Mouse (Mus musculus) MEL (cell line): ENCODE data around the gene Sv2b. TPM values are rescaled to one million over a fixed set of nuclear protein-coding genes. Genes with fewer than 3 reads are reported as not detected.

Experiments used
- DNase-seq: peaks from one replicate; pipeline ENCODE4 v3.0.0; 2011; ENCODE audit warnings: low read depth, low spot score
- H3K27ac ChIP-seq: 2 replicates; pipeline ENCODE4 v1.5.1; 2012; ENCODE audit warnings: low read depth, mild to moderate bottlenecking, control low read depth, low read length, moderate library complexity; ENCODE audit not compliant: control insufficient read depth
- H3K27me3 ChIP-seq, 2 experiments: fragments of 150-350 bp in 1 of 2; sonication (generic) in 1 of 2; 2 replicates each; pipeline ENCODE4 v1.6.1; 2012; ENCODE audit warnings: low read length in 2 of 2, mild to moderate bottlenecking in 2 of 2, improper control_type of control experiment in 1 of 2, moderate library complexity in 1 of 2; ENCODE audit not compliant: insufficient read depth in 2 of 2, control insufficient read depth in 1 of 2
- H3K36me3 ChIP-seq, 2 experiments: 2 replicates each; pipeline ENCODE4 v1.6.1; 2012 to 2014; ENCODE audit warnings: low read length in 2 of 2, improper control_type of control experiment in 1 of 2, inconsistent platforms in 1 of 2, mild to moderate bottlenecking in 1 of 2; ENCODE audit not compliant: insufficient read depth in 2 of 2, control insufficient read depth in 1 of 2
- H3K4me1 ChIP-seq, 2 experiments: fragments of 150-350 bp in 1 of 2; sonication (generic) in 1 of 2; 2 replicates each; pipeline ENCODE4 v1.6.1; 2012; ENCODE audit warnings: low read length in 2 of 2, improper control_type of control experiment in 1 of 2, mild to moderate bottlenecking in 1 of 2; ENCODE audit not compliant: insufficient read depth in 2 of 2, control insufficient read depth in 1 of 2
- H3K4me3 ChIP-seq, 2 experiments: fragments of 150-350 bp in 1 of 2; sonication (generic) in 1 of 2; 2 replicates each; pipeline ENCODE4 v1.5.1; 2012; ENCODE audit warnings: low read depth in 2 of 2, low read length in 2 of 2, mild to moderate bottlenecking in 2 of 2, moderate library complexity in 2 of 2, control low read depth in 1 of 2, improper control_type of control experiment in 1 of 2; ENCODE audit not compliant: control insufficient read depth in 1 of 2, insufficient read depth in 1 of 2
- H3K79me2 ChIP-seq: 2 replicates; pipeline ENCODE4 v1.6.1; 2012; ENCODE audit warnings: mild to moderate bottlenecking, low read length, moderate library complexity; ENCODE audit not compliant: control insufficient read depth, poor library complexity, insufficient read depth
- H3K9ac ChIP-seq: 2 replicates; pipeline ENCODE4 v1.6.1; 2012; ENCODE audit warnings: low read depth, mild to moderate bottlenecking, control low read depth, low read length, moderate library complexity; ENCODE audit not compliant: control insufficient read depth, poor library complexity, severe bottlenecking
- H3K9me3 ChIP-seq: fragments of 150-350 bp; sonication (generic); replicated peaks from 2 replicates; pipeline ENCODE4 v1.6.1; 2012; ENCODE audit warnings: mild to moderate bottlenecking, low read length, improper control_type of control experiment, moderate library complexity; ENCODE audit not compliant: insufficient read depth
- CHD1 ChIP-seq: IDR thresholded peaks from 2 replicates; pipeline ENCODE4 v1.6.1; 2012; ENCODE audit warnings: low read depth, mild to moderate bottlenecking, inconsistent platforms, low read length, improper control_type of control experiment
- CHD2 ChIP-seq: IDR thresholded peaks from 2 replicates; pipeline ENCODE4 v1.6.1; 2011; ENCODE audit warnings: low read length, improper control_type of control experiment
- CTCF ChIP-seq, 3 experiments: IDR thresholded peaks in 2 of 3; conservative IDR thresholded peaks in 1 of 3; 2 replicates each; pipeline ENCODE4 v1.5.1; 2011 to 2012; ENCODE audit warnings: low read length in 3 of 3, low read depth in 2 of 3, mild to moderate bottlenecking in 2 of 3, improper control_type of control experiment in 1 of 3, inconsistent platforms in 1 of 3, mixed read lengths in 1 of 3, moderate library complexity in 1 of 3; ENCODE audit not compliant: control insufficient read depth in 1 of 3, insufficient read depth in 1 of 3, poor library complexity in 1 of 3, severe bottlenecking in 1 of 3
- E2F4 ChIP-seq: IDR thresholded peaks from 2 replicates; pipeline ENCODE4 v1.6.1; 2011; ENCODE audit warnings: low read depth, low read length, improper control_type of control experiment, borderline replicate concordance
- GABPA ChIP-seq: IDR thresholded peaks from 2 replicates; pipeline ENCODE4 v1.6.1; 2012; ENCODE audit warnings: low read depth, mild to moderate bottlenecking, inconsistent platforms, low read length, improper control_type of control experiment, moderate library complexity
- HCFC1 ChIP-seq: IDR thresholded peaks from 2 replicates; pipeline ENCODE4 v1.6.1; 2012; ENCODE audit warnings: low read depth, mild to moderate bottlenecking, inconsistent platforms, low read length, improper control_type of control experiment, moderate library complexity
- JUND ChIP-seq: IDR thresholded peaks from 2 replicates; pipeline ENCODE4 v1.6.1; 2011; ENCODE audit warnings: low read depth, mild to moderate bottlenecking, improper control_type of control experiment, low read length
- MAX ChIP-seq: IDR thresholded peaks from 2 replicates; pipeline ENCODE4 v1.6.1; 2011; ENCODE audit warnings: low read length, improper control_type of control experiment
- MAZ ChIP-seq: IDR thresholded peaks from 2 replicates; pipeline ENCODE4 v1.6.1; 2012; ENCODE audit warnings: low read depth, mild to moderate bottlenecking, inconsistent platforms, low read length, improper control_type of control experiment
- NELFE ChIP-seq: IDR thresholded peaks from 2 replicates; pipeline ENCODE4 v1.6.1; 2011; ENCODE audit warnings: low read depth, low read length, improper control_type of control experiment
- NRF1 ChIP-seq: IDR thresholded peaks from 2 replicates; pipeline ENCODE4 v1.6.1; 2014; ENCODE audit warnings: low read depth, mild to moderate bottlenecking, inconsistent platforms, low read length, improper control_type of control experiment, moderate library complexity; ENCODE audit not compliant: poor library complexity, insufficient read depth, severe bottlenecking
- POLR2A ChIP-seq, 2 experiments: IDR thresholded peaks; 2 replicates each; pipeline ENCODE4 v1.6.1; 2011 to 2012; ENCODE audit warnings: low read length in 2 of 2, mild to moderate bottlenecking in 2 of 2, control low read depth in 1 of 2, improper control_type of control experiment in 1 of 2, low read depth in 1 of 2, moderate library complexity in 1 of 2; ENCODE audit not compliant: control insufficient read depth in 1 of 2, insufficient read depth in 1 of 2, poor library complexity in 1 of 2
- POLR2AphosphoS2 ChIP-seq: IDR thresholded peaks from 2 replicates; pipeline ENCODE4 v1.6.1; 2011; ENCODE audit warnings: low read length, improper control_type of control experiment
- POLR2AphosphoS5 ChIP-seq: IDR thresholded peaks from 2 replicates; pipeline ENCODE4 v1.6.1; 2012; ENCODE audit warnings: low read depth, borderline replicate concordance, mild to moderate bottlenecking, inconsistent platforms, low read length, moderate library complexity, mixed read lengths
- SMC3 ChIP-seq: IDR thresholded peaks from 2 replicates; pipeline ENCODE4 v1.6.1; 2011; ENCODE audit warnings: low read depth, low read length, improper control_type of control experiment
- TBP ChIP-seq: IDR thresholded peaks from 2 replicates; pipeline ENCODE4 v1.8.0; 2011; ENCODE audit warnings: low read depth, low read length, improper control_type of control experiment
- TCF12 ChIP-seq: IDR thresholded peaks from 2 replicates; pipeline ENCODE4 v1.6.1; 2014; ENCODE audit warnings: low read depth, mild to moderate bottlenecking, inconsistent platforms, low read length, improper control_type of control experiment, moderate library complexity
- ZMIZ1 ChIP-seq: IDR thresholded peaks from 2 replicates; pipeline ENCODE4 v1.6.1; 2012; ENCODE audit warnings: low read depth, mild to moderate bottlenecking, inconsistent platforms, low read length, improper control_type of control experiment, moderate library complexity
- polyA plus RNA-seq, 2 experiments: library from polyadenylated mRNA; stranded (reverse) in 1 of 2; unstranded in 1 of 2; fragments of >175 nt in 1 of 2; fragments of >200 nt in 1 of 2; gene quantifications; 2 replicates each; pipeline versions ENCODE4 v1.2.1 to v1.2.4; 2012; ENCODE audit warnings: low replicate concordance in 2 of 2, low read depth in 1 of 2; ENCODE audit not compliant: insufficient read length in 2 of 2, insufficient read depth in 1 of 2, missing spikeins in 1 of 2
- total RNA-seq: library from RNA; depleted of rRNA; stranded (reverse); fragments of 300-350 nt; gene quantifications from 2 replicates; pipeline ENCODE4 v1.2.3, GENCODE M21; 2012

The Sv2b gene
- total and polyA plus RNA-seq, 3 experiments: not detected

GRCm38 (mm10) chr7:75308140-75308456, 964 bp downstream of the Sv2b start:
- DNase-seq: no peak
- H3K79me2 ChIP-seq: no peaks in the 10 kb centered on the region
- no peaks in the 10 kb centered on the region for H3K27me3 ChIP-seq

GRCm38 (mm10) chr7:75307570-75308087, 1.4 kb downstream of the Sv2b start:
- Histone ChIP-seq H3K79me2 (no peaks in the 10 kb centered on the region), H3K27me3 (no peaks in the 10 kb centered on the region), H3K9me3 (no peaks in the 10 kb centered on the region), H3K9ac (no peak overlapping the region), H3K4me3 (no peak overlapping the region), H3K4me1 (no peaks in the 10 kb centered on the region), H3K36me3 (no peaks in the 10 kb centered on the region), H3K27ac (no peak overlapping the region)
- TF ChIP-seq CHD2: no peak
- no peak for TF ChIP-seq POLR2AphosphoS5
- no peak for TF ChIP-seq TBP
- no peak for DNase-seq

More at GRCm38 (mm10) chr7:75308140-75308456, 964 bp downstream of the Sv2b start:
- H3K36me3 ChIP-seq: no peaks in the 10 kb centered on the region
- H3K9ac ChIP-seq: no peak overlapping the region
- H3K4me3 ChIP-seq: no peak overlapping the region
- TF ChIP-seq NELFE (no peak), CHD1 (no peak), GABPA (no peak), HCFC1 (no peak), MAZ (no peak), MAX (no peak), E2F4 (no peak), SMC3 (no peak), POLR2AphosphoS2 (no peak), ZMIZ1 (no peak), CTCF (IDR thresholded peaks at IDR 0.05 in 2 of 3, conservative IDR thresholded peaks at IDR 0.05 in 1 of 3; ENCODE audit: control insufficient read depth in 1 of 3, insufficient read depth in 1 of 3, low read depth in 2 of 3, low read length in 3 of 3, poor library complexity in 1 of 3, severe bottlenecking in 1 of 3) (no peak), POLR2A (IDR thresholded peaks at IDR 0.05; ENCODE audit: control insufficient read depth in 1 of 2, insufficient read depth in 1 of 2, low read depth in 1 of 2, low read length in 2 of 2, poor library complexity in 1 of 2) (no peak), NRF1 (no peak), JUND (no peak), TCF12 (no peak)
- H3K9me3 ChIP-seq: no peaks in the 10 kb centered on the region
- no peak overlapping the region for H3K27ac ChIP-seq
- H3K4me1 ChIP-seq: no peaks in the 10 kb centered on the region
